Mouse (Mus musculus) stomach, postnatal 0 days (tissue): ENCODE results near the gene Chuk. TPM values are rescaled to one million over a fixed set of nuclear protein-coding genes. Genes with fewer than 3 reads are reported as not detected.

ENCODE experiments used
- ATAC-seq: fragments of 200-750 bp; cut with Nextera tagmentation; 2 replicates; pipeline ENCODE4 v1.8.0; 2017; ENCODE audit not compliant: low FRiP score, low TSS enrichment
- DNase-seq: peaks from one replicate; pipeline ENCODE4 v3.0.0-alpha.2; 2016; ENCODE audit warnings: low spot score
- H3K27ac ChIP-seq: fragments of 300-500 bp; sonication (generic); replicated peaks from 2 replicates; pipeline ENCODE4 v1.5.1; 2014; ENCODE audit warnings: mild to moderate bottlenecking, control low read depth
- H3K27me3 ChIP-seq: fragments of 300-500 bp; sonication (generic); 2 replicates; pipeline ENCODE4 v1.6.1; 2014; ENCODE audit warnings: low read length; ENCODE audit not compliant: control insufficient read depth, insufficient read depth
- H3K36me3 ChIP-seq: fragments of 300-500 bp; sonication (generic); 2 replicates; pipeline ENCODE4 v1.6.1; 2014; ENCODE audit warnings: low read length, mixed read lengths; ENCODE audit not compliant: control insufficient read depth, insufficient read depth
- H3K4me1 ChIP-seq: fragments of 300-500 bp; sonication (generic); replicated peaks from 2 replicates; pipeline ENCODE4 v1.6.1; 2014; ENCODE audit warnings: antibody characterized with exemption; ENCODE audit not compliant: control insufficient read depth, insufficient read depth
- H3K4me2 ChIP-seq: fragments of 300-500 bp; sonication (generic); replicated peaks from 2 replicates; pipeline ENCODE4 v1.6.1; 2014; ENCODE audit warnings: low read depth, mild to moderate bottlenecking, control low read depth, moderate library complexity
- H3K4me3 ChIP-seq: fragments of 300-500 bp; sonication (generic); 2 replicates; pipeline ENCODE4 v1.5.1; 2014; ENCODE audit warnings: low read depth, low read length, control low read depth
- H3K9ac ChIP-seq: fragments of 300-500 bp; sonication (generic); 2 replicates; pipeline ENCODE4 v1.6.1; 2014; ENCODE audit warnings: mild to moderate bottlenecking, low read length, control low read depth, mixed read lengths
- H3K9me3 ChIP-seq: fragments of 300-500 bp; sonication (generic); 2 replicates; pipeline ENCODE4 v1.6.1; 2016; ENCODE audit warnings: low read length; ENCODE audit not compliant: control insufficient read depth
- CTCF ChIP-seq: IDR thresholded peaks from 2 replicates; pipeline ENCODE4 v1.5.1; 2016; ENCODE audit warnings: antibody characterized with exemption, low read depth, mild to moderate bottlenecking, moderate library complexity
- EP300 ChIP-seq: optimal IDR thresholded peaks from 2 replicates; pipeline ENCODE3; 2016; ENCODE audit warnings: antibody characterized with exemption
- WGBS: fragments of 180-500 bp; shearing (Covaris S2); extraction: QIAGEN DNeasy Blood & Tissue Kit; methylation state at CpG from one replicate; pipeline ENCODE4 v1.1.7; 2014; 5-methylcytosine and 5-hydroxymethylcytosine counted together
- polyA plus RNA-seq: library from polyadenylated mRNA; unstranded; fragments of >200 nt; fragmentation: Nextera tagmentation; extraction: Ambion mirVana; gene quantifications from 2 replicates; pipeline ENCODE4 v1.2.1, GENCODE M21; 2015

Chuk gene
- polyA plus RNA-seq, 1 experiment from 2014 or later = 21.3 TPM

GRCm38 (mm10) chr19:44146568-44146879 lies 39.2 kb upstream of the Chuk start:
- no peak for ATAC-seq
- H3K27me3 ChIP-seq = no peaks in the 10 kb centered on the region
- no peaks in the 10 kb centered on the region for H3K9me3 ChIP-seq
- peak overlapping the region; percentile 64 for H3K4me3 ChIP-seq
- 58% methylated on average over 9 of the region's 9 CpGs for WGBS
- TF ChIP-seq EP300 (no peak), CTCF (no peak)
- H3K36me3 ChIP-seq = peaks cover 7% of the 10 kb centered on the region; the same call in 1 of the 2 replicates
- no peak for DNase-seq
- no peak overlapping the region for H3K27ac ChIP-seq
- H3K4me2 ChIP-seq = peak overlapping the region; percentile 85
- peaks cover 4% of the 10 kb centered on the region; the same call in 1 of the 2 replicates for H3K4me1 ChIP-seq
- H3K9ac ChIP-seq = no peak overlapping the region

DNA sequence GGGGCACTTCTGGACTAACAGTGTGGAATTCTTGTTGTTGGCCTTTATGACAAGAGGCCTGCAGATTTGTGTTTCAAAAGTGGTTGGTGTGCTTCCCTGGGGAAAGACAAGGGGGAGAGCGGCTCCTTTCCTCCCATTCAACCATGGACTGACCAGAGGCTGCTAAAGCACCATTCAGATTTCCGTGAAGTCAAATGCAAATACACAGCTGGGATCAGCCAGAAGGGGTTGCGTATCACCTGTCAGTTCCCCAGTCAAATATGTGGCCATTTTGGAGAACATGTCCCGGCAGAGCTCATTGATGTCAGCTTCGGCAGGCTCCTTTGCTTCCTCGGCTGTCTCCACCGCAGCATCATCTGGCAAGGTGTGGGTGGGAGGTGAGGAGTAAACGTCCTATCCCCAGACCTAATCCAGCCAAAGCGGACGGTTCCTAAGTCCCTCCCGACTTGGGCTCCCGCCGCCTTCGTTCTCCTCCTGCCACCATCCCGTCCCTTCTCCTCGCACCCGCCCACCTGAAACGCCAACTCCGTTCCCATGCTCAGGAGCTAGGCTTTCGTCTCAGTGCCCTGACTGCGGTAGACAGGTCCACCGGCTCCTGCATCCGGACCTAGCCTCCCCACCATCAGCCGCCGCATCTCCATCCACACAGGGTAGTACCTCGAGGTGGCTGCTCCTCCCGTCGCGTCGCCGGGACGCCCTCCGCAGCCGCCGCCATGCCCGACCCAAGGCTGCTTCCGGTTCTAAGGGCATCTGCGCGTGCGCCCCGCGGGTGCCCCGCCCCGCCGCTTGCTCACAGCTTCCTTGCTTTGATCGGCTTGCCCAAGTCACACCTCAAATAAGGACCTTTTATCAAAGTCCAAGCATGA lies 38.7 kb upstream of the Chuk start, which contains the start of gene Bloc1s2:
Gene Bloc1s2, minus strand, starts transcription at position 745 of the 866 bp plus-strand sequence.
- Histone ChIP-seq H3K9me3 (no peaks in the 10 kb centered on the region), H3K36me3 (peaks cover 7% of the 10 kb centered on the region; the same call in 1 of the 2 replicates), H3K4me3 (peak within 1 kb of the TSS; percentile 64), H3K27me3 (no peaks in the 10 kb centered on the region), H3K27ac (0 out of 2 replicates have a peak within 1 kb of the TSS, but pooled peaks have one; percentile 35), H3K9ac (peak within 1 kb of the TSS; percentile 74), H3K4me1 (peaks cover 4% of the 10 kb centered on the region; the same call in 1 of the 2 replicates), H3K4me2 (peak within 1 kb of the TSS; percentile 85)
- DNase-seq (peak; percentile 93), ATAC-seq (peak; percentile 92)
- TF ChIP-seq EP300 (no peak), CTCF (no peak)
- 3% methylated on average over 46 of the region's 46 CpGs for WGBS

GRCm38 (mm10) chr19:44144366-44144765 lies 37.1 kb upstream of the Chuk start:
- Histone ChIP-seq H3K9me3 (no peaks in the 10 kb centered on the region), H3K27me3 (no peaks in the 10 kb centered on the region), H3K4me3 (no peak overlapping the region), H3K4me2 (no peak overlapping the region), H3K36me3 (peaks cover 7% of the 10 kb centered on the region; the same call in 1 of the 2 replicates), H3K4me1 (peaks cover 4% of the 10 kb centered on the region; the same call in 1 of the 2 replicates), H3K9ac (no peak overlapping the region), H3K27ac (no peak overlapping the region)
- no peak for DNase-seq
- WGBS = 75% methylated on average over 9 of the region's 9 CpGs
- no peak for ATAC-seq
- TF ChIP-seq CTCF (no peak), EP300 (no peak)

- TF ChIP-seq CTCF = no peak
- Histone ChIP-seq H3K9me3 (no peaks in the 10 kb centered on the region), H3K4me3 (peak overlapping the region; percentile 76), H3K36me3 (no peaks in the 10 kb centered on the region), H3K4me2 (peak overlapping the region; percentile 50), H3K9ac (peak overlapping the region; percentile 38; the same call in 1 of the 2 replicates), H3K27ac (no peak overlapping the region), H3K27me3 (no peaks in the 10 kb centered on the region), H3K4me1 (0 out of 2 replicates have a peak, but pooled peaks cover 2% of the 10 kb centered on the region)
- ATAC-seq = no peak
- DNase-seq = no peak
- 29% methylated on average over 7 of the region's 7 CpGs for WGBS
Measured at GRCm38 (mm10) chr19:44135960-44136485, 28.7 kb upstream of the Chuk start.

DNA sequence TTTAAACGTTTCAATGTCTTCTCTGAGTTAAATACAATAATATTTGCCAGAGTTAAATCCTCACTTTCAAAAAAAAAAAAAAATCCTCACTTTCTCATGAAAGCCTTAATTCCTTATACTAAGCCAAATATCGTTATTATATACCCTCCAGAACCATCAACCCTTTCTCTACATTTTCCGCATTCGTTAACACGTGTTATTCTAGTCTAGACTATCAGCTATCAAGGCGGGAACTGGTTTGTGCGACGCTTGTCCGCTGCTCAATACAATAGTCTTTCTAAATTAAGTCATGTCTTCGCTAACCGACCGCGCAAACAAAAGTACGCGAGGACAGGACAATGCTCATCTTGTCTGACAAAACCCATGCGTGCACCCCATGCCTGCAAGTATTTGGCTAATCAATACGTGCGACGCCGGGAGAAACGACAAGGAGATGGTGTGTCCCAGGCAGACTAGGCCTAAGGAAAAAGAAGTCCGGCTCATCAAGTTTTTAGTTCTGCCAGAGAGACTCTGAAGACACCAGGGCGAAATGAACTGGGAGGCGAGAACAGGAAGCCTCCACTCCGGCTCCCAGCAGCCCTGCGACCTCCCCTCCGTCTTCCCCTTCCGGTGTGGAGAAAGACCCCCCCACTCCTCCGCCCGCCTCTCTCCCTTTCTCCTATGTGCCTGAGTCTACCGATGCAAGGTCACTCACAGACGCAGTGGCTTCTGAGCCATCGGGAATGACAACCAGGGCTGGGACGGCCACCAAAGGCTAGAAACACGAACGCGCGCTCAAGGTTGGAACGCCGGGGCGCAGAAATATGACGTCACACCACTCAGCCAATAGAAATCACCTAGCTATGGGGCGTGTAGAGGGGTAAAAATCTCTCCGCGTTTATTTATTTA lies 28.0 kb upstream of the Chuk start, which contains the start of gene Cwf19l1:
Gene Cwf19l1, minus strand, starts transcription at position 805 of the 888 bp plus-strand sequence.
- H3K9ac ChIP-seq = peak within 1 kb of the TSS; percentile 76
- H3K27ac ChIP-seq = peak within 1 kb of the TSS; percentile 78
- no peaks in the 10 kb centered on the region for H3K27me3 ChIP-seq
- ATAC-seq (peak; percentile 90), DNase-seq (peak; percentile 90)
- peak within 1 kb of the TSS; percentile 76 for H3K4me3 ChIP-seq
- TF ChIP-seq EP300 (no peak), CTCF (no peak)
- WGBS = under 1% methylated on average over 45 of the region's 45 CpGs
- no peaks in the 10 kb centered on the region for H3K36me3 ChIP-seq
- H3K9me3 ChIP-seq = no peaks in the 10 kb centered on the region
- 0 out of 2 replicates have a peak, but pooled peaks cover 2% of the 10 kb centered on the region for H3K4me1 ChIP-seq
- H3K4me2 ChIP-seq = peak within 1 kb of the TSS; percentile 81
